Mouse (Mus musculus): ENCODE measurements around the gene Ccdc6. TPM values are rescaled to one million over a fixed set of nuclear protein-coding genes. Genes with fewer than 3 reads are reported as not detected.

Gene Ccdc6
- polyA plus RNA-seq, 1 experiment from 2014 or later = 13.0 TPM

- Histone ChIP-seq H3K36me3 (ENCODE audit: control insufficient read depth, insufficient read depth, low read length) (no peaks in the 10 kb centered on the region), H3K27ac (ENCODE audit: low read length) (no peak overlapping the region), H3K4me1 (ENCODE audit: control insufficient read depth, insufficient read depth, low read length) (no peaks in the 10 kb centered on the region), H3K4me3 (ENCODE audit: low read length) (no peak overlapping the region), H3K9ac (ENCODE audit: low read depth, low read length) (no peak overlapping the region), H3K9me3 (ENCODE audit: control insufficient read depth, low read length) (no peaks in the 10 kb centered on the region), H3K4me2 (ENCODE audit: low read depth, low read length) (no peak overlapping the region), H3K27me3 (replicated peaks; ENCODE audit: control insufficient read depth, insufficient read depth, low read length) (no peaks in the 10 kb centered on the region)
- ATAC-seq = no peak
- 87% methylated on average over 6 of the region's 6 CpGs for WGBS
Measured at GRCm38 (mm10) chr10:70224571-70224970, 127.7 kb downstream of the Ccdc6 start.

GRCm38 (mm10) chr10:70225760-70226159, 128.8 kb downstream of the Ccdc6 start:
- Histone ChIP-seq H3K36me3 (ENCODE audit: control insufficient read depth, insufficient read depth, low read length) (no peaks in the 10 kb centered on the region), H3K27ac (ENCODE audit: low read length) (no peak overlapping the region), H3K4me1 (ENCODE audit: control insufficient read depth, insufficient read depth, low read length) (no peaks in the 10 kb centered on the region), H3K9me3 (ENCODE audit: control insufficient read depth, low read length) (no peaks in the 10 kb centered on the region), H3K4me2 (ENCODE audit: low read depth, low read length) (no peak overlapping the region), H3K9ac (ENCODE audit: low read depth, low read length) (no peak overlapping the region), H3K4me3 (ENCODE audit: low read length) (no peak overlapping the region), H3K27me3 (replicated peaks; ENCODE audit: control insufficient read depth, insufficient read depth, low read length) (no peaks in the 10 kb centered on the region)
- 59% methylated on average over 6 of the region's 6 CpGs for WGBS
- ATAC-seq = no peak

- no peak for ATAC-seq
- H3K36me3 ChIP-seq (ENCODE audit: control insufficient read depth, insufficient read depth, low read length) = no peaks in the 10 kb centered on the region
- H3K4me1 ChIP-seq (ENCODE audit: control insufficient read depth, insufficient read depth, low read length) = no peaks in the 10 kb centered on the region
- H3K9ac ChIP-seq (ENCODE audit: low read depth, low read length) = no peak overlapping the region
- H3K4me3 ChIP-seq (ENCODE audit: low read length) = no peak overlapping the region
- no peaks in the 10 kb centered on the region for H3K9me3 ChIP-seq (ENCODE audit: control insufficient read depth, low read length)
- H3K27me3 ChIP-seq (replicated peaks; ENCODE audit: control insufficient read depth, insufficient read depth, low read length) = no peaks in the 10 kb centered on the region
- H3K27ac ChIP-seq (ENCODE audit: low read length) = no peak overlapping the region
- H3K4me2 ChIP-seq (ENCODE audit: low read depth, low read length) = no peak overlapping the region
Measured at GRCm38 (mm10) chr10:70226608-70227007, 129.7 kb downstream of the Ccdc6 start.

GRCm38 (mm10) chr10:70230352-70230751, 133.4 kb downstream of the Ccdc6 start:
- no peak for ATAC-seq
- no peak overlapping the region for H3K4me2 ChIP-seq (ENCODE audit: low read depth, low read length)
- WGBS = 74% methylated on average over 6 of the region's 6 CpGs
- no peak overlapping the region for H3K4me3 ChIP-seq (ENCODE audit: low read length)
- H3K4me1 ChIP-seq (ENCODE audit: control insufficient read depth, insufficient read depth, low read length) = no peaks in the 10 kb centered on the region
- H3K27ac ChIP-seq (ENCODE audit: low read length) = no peak overlapping the region
- H3K9ac ChIP-seq (ENCODE audit: low read depth, low read length) = no peak overlapping the region
- no peaks in the 10 kb centered on the region for H3K9me3 ChIP-seq (ENCODE audit: control insufficient read depth, low read length)
- H3K27me3 ChIP-seq (replicated peaks; ENCODE audit: control insufficient read depth, insufficient read depth, low read length) = no peaks in the 10 kb centered on the region
- H3K36me3 ChIP-seq (ENCODE audit: control insufficient read depth, insufficient read depth, low read length) = no peaks in the 10 kb centered on the region

GRCm38 (mm10) chr10:70237936-70238335, 141.0 kb downstream of the Ccdc6 start:
- no peak overlapping the region for H3K27ac ChIP-seq (ENCODE audit: low read length)
- no peaks in the 10 kb centered on the region for H3K4me1 ChIP-seq (ENCODE audit: control insufficient read depth, insufficient read depth, low read length)
- no peaks in the 10 kb centered on the region for H3K27me3 ChIP-seq (replicated peaks; ENCODE audit: control insufficient read depth, insufficient read depth, low read length)
- no peak for ATAC-seq
- no peak overlapping the region for H3K9ac ChIP-seq (ENCODE audit: low read depth, low read length)
- 58% methylated on average over 2 of the region's 2 CpGs for WGBS
- no peaks in the 10 kb centered on the region for H3K9me3 ChIP-seq (ENCODE audit: control insufficient read depth, low read length)
- no peaks in the 10 kb centered on the region for H3K36me3 ChIP-seq (ENCODE audit: control insufficient read depth, insufficient read depth, low read length)
- H3K4me2 ChIP-seq (ENCODE audit: low read depth, low read length) = no peak overlapping the region
- H3K4me3 ChIP-seq (ENCODE audit: low read length) = no peak overlapping the region

Other genes with a start within 250 kb of the Ccdc6 start
- 0.65 and 0.95 TPM in 2 replicates for gene Mrln, start 107.5 kb downstream of the Ccdc6 start, polyA plus RNA-seq (2015; fragmentation: Nextera tagmentation; extraction: Ambion mirVana)
- gene Slc16a9, start 148.0 kb downstream of the Ccdc6 start, polyA plus RNA-seq (2015; fragmentation: Nextera tagmentation; extraction: Ambion mirVana) = 0.50 and 0.56 TPM in 2 replicates

Measured in intestine, embryonic 16.5 days (tissue).